Mouse (Mus musculus) colon, adult 2 months (tissue): ENCODE measurements around the gene Llcfc1. TPM values are rescaled to one million over a fixed set of nuclear protein-coding genes. Genes with fewer than 3 reads are reported as not detected.

Source experiments
- polyA plus RNA-seq: library from polyadenylated mRNA; depleted of rRNA; stranded (reverse); fragments of >200 nt; gene quantifications from 2 replicates; pipeline ENCODE4 v1.2.3, GENCODE M21; 2012; rRNA removed

The Llcfc1 gene
- polyA plus RNA-seq: not detected in 2 replicates

DNA sequence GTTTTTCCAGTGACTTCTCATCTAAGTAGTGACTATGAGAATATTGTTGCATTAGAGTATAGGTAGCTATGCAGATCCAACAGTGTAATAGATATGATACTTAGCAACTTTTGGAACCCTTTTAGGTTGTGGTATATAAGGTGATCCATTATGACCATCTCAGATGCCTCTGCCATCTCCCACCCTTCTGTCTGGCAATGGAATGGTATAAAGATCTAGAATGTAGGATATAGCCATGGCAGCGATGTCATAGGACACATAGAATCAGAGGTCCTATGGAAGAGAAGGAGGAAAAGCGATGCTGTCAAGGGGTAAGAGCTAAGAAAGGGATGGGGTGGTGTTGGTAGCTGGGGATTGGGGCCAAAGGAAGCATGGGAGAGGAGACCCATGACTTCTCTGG lies at the start of gene Llcfc1:
Llcfc1 (plus strand) TSS at position 301 of the 400 bp plus-strand sequence.

DNA sequence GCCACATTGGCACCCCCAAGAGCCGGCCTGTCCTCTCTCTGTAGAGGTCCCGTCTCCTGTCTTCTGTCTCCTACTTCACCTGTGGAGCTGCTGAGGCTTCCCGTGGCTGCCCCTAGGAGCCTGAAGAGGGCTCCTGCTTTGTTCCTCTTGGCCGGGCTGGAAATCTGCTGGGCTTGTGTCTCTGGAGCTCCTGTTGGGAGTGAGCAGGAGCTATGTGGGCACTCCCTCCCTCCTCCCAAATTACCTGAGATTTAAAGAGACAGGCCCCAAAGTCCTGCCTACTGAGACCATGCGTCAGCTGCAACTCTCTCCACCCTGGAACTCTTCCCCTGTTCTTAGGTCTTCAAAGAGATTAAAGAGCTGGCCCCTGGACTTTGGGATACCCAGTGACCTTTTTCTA lies 48.1 kb upstream of the Llcfc1 start, which contains the start of gene Trpv6:
Trpv6 (minus strand) TSS at position 228 of the 400 bp plus-strand sequence.

DNA sequence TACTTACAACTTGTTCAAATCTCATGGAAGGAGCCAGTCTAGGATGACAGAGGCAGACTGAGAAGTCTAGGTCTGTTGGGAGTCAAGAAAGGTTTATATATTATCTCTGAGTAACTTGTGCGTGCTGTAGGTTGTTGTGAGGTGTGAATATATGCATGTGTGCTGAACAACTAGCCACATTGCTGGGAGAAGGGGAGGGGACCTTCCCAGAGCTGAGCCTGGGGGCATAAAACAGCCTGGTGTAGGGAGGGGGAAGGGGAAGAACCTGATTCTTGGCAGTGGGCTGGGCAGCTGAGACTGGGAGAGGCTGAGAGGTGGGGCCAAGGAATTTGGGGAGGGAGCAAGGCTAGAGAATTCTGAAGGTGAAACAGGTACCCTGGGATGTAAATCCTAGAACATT lies 3.6 kb upstream of the Llcfc1 start, which contains the start of gene Trpv5:
Trpv5 (minus strand) TSS at position 101 of the 400 bp plus-strand sequence.

DNA sequence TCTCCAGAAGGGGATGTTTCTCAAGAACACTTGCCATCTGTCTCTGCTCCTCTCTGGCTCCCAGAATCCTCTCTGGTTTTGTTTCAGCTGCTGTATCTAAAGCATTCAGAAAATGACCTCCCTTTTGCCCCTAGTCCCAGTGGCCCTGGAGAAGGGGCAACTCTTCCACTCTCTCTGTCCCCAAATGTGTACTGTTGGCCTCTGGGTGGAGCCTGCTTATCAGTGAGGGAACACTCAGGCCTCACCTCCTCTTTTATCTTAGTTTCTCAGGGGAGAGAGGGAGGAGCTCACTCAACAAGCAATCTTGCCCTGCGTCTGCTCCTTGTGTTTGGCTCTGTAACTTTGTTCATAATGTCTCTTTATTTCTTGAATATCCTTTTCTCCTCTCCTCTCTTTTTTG lies 19.9 kb downstream of the Llcfc1 start, which contains the start of gene Kel:
Kel (minus strand) TSS at position 217 of the 400 bp plus-strand sequence.

Other genes with a start within 250 kb of the Llcfc1 start
- 2.6 TPM in 1 of 2 replicates, not detected in the other for gene Gm10334, start 238.3 kb upstream of the Llcfc1 start, polyA plus RNA-seq
- gene Prss1, start 225.5 kb upstream of the Llcfc1 start, polyA plus RNA-seq: 5.1 TPM in 1 of 2 replicates, not detected in the other
- 3.8 and 4,472 TPM in 2 replicates for gene Prss2, start 162.6 kb upstream of the Llcfc1 start, polyA plus RNA-seq
- gene Ephb6, start 78.9 kb upstream of the Llcfc1 start, polyA plus RNA-seq: 6.7 and 8.6 TPM in 2 replicates
- gene Trpv6, start 48.0 kb upstream of the Llcfc1 start, polyA plus RNA-seq: 5.9 and 9.0 TPM in 2 replicates
- gene Trpv5, start 3.7 kb upstream of the Llcfc1 start, polyA plus RNA-seq: not detected in 2 replicates
- not detected in 2 replicates for gene Kel, start 19.9 kb downstream of the Llcfc1 start, polyA plus RNA-seq
- not detected in 2 replicates for gene Olfr459, start 90.7 kb downstream of the Llcfc1 start, polyA plus RNA-seq
- gene Pip, start 163.1 kb downstream of the Llcfc1 start, polyA plus RNA-seq: not detected in 2 replicates
- gene Sval2, start 168.6 kb downstream of the Llcfc1 start, polyA plus RNA-seq: not detected in 2 replicates